Mouse (Mus musculus) kidney, adult 18-20 months (tissue): ENCODE measurements around the gene Phf21a.
"Not testable (repeated sequence)": the region's sequence is repeated elsewhere in the genome, so short reads cannot be mapped to it uniquely, and the experiment has no call there.

Experiments used
- DNase-seq: peaks from one replicate; pipeline ENCODE4 v3.0.0; 2021

The Phf21a gene

DNA sequence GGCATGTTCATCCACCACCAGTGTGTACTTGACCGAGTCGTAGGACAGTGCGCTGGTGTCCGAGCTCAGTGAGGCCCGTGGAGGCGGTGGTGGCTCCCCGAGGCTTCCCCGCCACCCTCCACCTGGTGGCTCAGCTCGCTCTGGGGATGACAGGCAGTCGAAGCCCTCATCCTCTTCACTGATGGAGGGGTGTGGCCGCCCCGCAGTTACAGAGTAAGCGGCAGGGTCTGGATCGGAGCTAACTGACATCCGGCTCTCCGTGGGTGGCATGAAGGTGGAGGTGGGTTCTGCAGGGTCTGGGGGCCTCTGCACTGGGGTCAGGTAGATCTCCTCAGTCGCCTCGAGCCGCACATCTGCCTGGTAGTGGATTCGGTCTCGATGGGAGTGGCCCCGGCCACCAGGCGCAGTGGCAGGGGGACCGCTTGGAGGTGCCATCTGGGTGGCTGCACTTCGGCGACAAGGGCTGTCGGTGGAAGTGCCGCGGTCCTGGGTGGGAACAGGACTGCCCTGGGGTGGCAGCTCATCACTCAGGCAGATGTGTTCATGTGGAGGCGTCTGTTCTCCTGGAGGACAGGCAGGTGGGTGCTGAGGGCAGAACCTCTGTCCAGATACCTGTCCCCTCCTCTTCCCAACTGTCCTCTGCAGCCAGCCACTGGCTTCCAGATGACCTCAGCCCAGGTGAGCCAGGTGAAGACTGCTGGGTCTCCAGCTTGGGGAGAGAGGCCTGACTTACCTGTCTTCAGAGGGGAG lies 294.1 kb downstream of the Phf21a start:
- no peak for DNase-seq

DNA sequence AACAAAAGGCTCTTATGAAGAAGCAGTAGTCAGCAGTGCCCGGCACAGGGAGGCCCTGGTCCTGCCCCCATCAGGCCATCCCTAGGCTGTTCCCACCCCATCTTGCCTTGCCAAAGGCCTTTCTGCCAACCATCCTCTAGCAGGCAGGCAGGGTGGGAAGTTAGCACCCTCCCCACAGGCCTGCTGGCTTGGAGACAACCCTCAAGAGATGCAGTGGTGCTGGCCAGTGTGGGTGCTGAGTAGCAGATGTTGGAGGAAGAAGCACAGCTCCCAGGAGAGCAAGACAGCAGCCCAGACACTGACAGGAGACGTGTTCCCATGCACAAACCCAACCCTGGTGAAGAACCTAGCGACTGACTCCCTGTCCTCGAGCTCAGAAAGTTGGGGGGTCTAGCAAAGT lies 294.7 kb downstream of the Phf21a start:
- no peak for DNase-seq

DNA sequence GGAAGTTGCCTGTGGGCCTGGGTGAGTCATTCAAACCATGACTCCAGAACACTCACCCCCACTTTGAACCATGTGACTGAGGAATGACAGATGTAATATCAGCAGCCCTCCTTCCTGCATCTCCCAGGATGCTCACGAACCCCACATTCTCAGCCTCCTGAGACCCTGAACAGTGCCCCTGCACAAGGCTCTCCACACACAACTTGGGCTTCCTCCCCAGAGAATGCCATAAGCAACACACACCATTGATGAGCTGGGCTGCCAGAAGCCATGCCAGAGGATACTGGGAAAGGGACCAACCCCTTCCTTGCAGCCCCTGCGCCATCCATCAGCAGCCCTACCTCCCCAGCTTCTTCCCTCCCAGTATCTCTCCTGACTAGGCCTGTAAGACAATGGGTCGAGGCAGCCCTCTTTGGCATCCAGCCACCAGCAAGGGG lies 295.2 kb downstream of the Phf21a start:
- DNase-seq, result no peak

DNA sequence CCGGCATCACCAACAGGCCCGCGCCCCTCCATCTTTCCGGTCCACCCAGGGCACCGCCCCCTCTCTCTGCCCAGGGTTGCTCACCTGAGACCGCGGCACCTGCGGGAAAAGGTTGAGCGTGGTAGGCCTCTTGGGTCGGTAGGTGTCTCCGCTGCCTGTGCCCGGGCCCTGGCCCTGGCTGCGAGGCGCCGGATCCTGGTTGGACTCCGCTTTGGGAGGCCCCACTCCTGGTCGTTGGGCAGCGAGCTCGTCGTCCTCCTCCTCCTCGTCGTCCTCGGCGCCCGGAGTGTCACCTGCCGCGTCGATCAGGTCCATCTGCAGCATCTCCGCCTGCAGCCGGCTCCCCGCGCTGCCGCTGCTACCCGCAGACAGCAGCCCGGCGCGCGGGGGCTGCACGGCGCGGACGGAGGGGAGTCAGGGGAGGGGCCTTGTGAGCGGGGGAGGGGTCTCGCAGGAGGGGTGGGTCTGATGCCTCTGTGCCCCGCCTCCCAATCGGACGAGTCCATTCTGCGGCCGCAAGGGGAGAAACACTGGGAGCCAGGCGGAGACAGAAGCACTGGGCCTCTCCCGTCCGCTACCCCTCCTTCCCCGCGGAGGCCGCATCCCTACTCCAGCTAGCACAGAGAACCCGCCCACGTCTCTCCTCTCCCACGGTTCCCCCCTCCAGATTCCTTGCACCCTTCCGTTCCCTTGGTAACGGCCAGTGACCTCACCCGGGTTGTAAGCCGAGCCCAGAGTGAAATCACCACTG lies 296.1 kb downstream of the Phf21a start:
- DNase-seq, result peak; percentile 81

DNA sequence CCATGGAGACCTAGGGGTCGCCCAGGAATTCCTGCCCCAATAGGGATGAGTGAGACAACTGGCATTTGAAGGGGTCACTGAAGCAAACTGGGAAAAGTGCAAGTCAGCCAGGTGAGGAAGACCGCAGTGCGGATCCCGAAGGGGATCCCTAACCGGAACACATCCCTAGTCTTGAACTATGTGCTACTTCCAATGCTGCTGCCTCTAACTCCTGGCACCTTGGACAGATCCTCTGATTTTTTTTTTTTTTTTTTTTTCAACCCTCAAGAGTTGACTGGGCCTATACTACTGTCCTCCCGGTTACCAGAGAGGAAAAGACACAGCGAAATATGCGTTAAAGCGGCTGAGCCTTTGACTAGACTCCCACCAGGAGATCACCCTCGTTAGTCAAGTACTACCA lies 296.7 kb downstream of the Phf21a start:
- DNase-seq, result no peak

DNA sequence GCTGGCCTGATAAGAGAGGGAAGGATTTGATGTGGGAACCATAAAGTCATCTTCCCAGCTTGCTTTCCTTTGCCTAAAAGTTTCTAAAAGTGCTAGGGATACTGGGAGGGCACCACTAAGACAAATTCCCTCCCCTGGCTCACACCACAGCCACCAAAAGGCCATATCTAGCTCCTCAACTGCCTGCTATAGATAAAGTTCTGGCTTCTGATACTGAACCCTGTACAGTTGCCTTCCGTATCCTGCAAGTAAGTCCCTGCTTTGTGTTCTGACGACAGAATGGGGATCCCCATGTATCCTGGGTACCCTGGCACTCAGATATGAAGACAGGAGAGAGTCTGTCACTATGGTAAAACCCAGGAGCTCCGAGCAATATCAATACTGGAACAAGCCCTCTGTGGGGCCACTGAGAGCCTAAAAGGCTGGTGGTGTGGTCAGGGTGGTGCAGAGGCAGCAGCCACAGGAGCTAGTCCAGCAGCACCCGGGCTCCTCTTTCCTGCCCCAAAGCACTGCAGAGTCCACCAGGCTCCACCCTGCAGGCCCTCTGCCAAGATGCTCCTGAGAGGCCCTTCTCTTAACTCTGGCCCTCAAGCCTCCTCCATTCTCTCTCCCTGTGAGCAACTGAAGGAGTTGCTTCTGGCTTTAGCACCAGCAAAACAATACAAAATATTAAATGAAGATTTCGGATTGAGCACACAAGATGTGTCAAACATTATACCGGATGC lies 297.5 kb downstream of the Phf21a start:
- peak; percentile 35 for DNase-seq

DNA sequence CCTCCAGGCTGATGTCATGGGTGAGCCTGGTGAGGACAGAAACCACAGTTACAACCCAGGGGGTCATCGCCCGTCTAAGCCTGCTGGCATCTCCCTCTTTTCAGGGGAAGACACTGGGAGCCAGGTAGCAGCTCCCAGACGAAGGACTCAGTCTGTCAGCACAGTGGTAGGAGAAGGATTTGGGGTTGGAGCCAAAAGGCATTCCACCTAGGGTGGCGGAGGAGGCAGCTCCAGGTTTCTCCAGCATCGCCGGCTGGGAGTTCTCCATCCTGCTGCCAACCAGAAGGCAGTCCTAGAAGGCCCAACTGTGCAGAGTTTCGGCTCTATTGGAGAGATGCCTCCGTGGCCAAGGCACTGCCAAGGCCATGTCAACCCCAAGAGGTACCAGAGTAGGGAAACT lies 298.2 kb downstream of the Phf21a start:
- DNase-seq, result no peak

DNA sequence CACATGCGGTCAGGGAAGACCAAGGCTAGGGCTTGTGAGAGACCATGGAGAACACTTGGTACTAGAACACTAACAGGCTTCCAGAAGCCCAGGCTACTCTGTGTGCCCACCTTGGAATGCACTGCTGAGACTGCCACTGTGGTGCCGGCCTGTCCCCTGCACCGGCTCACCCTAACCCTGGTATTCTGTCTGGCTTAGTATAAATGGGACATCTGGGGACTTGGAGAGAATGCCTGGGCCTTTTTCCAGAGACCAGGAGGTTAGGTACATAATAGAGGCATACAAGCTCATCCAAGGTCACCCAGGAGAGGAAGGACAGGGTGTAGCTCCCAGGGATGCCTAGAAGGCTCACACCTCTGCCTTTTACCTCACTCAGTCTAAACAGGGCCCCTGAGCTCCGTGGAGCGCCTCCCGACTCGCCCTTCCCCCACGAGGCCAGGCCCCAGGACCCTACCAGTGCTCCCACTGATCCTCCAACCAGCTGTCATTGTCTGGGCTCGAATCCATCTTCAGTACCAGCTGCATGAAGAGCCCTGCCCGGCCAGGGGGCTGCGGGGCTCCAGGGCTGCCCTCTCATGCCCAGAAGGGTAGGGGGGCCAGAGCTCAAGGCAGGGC lies 298.9 kb downstream of the Phf21a start:
- DNase-seq, result no peak

DNA sequence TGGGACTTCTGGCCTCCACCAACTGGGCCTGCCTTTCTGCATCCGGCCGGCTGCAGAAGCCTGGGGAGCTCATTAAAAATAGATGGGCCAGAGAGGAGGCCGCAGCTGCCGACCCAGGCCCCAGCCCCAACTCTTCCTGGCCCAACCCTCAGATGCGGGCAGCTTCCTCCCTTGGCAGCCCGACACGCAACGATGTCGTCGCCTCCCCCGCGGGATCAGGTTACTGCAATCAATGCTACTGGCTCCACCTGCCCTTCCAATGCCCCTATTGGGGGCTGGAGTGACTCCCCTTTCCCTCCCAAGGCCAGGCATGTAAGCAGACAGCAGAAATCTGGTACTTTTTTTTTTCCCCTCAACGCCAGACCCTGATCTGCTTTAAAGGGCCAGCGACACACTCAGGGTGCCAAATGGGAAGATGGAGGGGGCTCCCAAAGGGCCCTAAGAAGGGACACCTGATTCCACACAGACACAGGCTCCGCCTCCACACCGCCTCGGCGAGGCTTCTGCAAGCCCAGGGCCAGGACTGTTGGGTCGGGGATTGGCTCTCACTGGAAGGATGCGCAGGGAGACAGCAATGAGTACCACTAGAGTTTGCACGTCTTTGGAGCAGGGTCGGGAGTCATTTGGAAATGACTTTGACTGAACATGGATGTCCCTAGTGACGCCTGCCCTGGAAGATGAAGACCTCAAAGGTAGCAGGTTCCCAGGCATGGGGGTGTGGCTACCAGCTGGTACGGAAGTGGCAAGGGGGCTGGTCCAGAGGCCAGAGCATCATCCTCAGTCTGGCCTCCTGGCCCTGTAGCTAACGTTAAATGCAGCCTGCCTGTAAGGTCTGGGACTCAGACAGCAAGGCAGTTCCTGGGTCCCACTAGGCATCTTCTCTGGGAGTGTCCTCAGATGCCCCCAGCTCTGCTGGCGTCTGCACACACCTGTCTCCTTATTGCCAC lies 299.7 kb downstream of the Phf21a start:
- DNase-seq, result no peak

DNA sequence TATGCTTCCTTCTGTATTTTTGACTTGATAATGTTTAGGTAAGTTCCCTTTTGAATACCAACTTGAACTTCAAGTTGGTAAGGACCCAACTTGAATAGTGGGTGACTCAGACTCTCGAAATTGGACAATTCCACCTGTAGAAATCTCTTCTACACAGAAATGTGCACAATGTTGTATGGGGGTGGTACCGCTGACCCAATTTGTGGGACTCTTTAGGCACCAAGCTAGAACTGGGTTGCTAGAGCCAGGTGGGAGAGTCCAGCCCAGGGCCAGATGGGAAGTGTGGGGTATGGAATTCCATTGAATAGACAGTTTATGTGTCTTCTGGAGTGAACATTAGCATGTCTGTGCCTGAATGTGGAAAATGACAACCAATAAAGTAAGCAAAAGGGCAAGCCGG lies 302.6 kb downstream of the Phf21a start:
- DNase-seq, result no peak

DNA sequence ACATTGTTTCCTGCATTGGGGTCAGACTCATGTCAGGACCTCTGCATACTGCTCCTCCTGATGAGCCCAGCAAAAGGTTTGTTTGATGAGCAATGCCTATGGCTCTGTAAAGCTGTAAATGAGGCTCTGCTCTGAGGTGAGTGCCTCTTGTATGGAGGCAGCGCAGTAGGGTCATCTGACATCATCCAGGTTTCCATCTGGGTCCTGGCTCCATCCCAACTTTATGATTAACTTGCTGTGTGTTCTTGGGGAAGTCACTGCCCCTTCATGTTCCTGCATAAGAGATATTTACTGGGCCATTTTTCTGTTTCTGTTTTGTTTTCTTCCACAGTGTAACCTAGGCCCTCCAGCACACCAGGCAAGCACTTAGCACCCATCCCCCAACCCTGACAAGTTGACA lies 304.5 kb downstream of the Phf21a start:
- DNase-seq, result no peak

DNA sequence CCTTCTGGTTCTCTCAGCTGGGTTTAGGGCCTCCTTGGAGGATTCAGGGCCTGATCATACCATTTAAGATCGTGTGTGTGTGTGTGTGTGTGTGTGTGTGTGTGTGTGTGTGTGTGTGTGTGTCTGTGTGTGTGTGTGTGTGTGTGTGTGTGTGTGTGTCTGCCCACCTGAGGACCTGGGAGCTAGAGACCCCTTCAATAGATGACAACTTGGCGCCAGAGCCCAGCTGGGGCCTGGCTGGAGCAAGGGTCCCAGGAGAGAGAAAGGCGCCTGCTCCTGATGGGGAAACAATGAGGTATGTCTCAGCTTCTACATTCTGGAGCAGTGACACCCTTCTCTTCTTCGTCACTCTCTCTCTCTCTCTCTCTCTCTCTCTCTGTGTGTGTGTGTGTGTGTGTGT lies 307.0 kb downstream of the Phf21a start:
- not testable (repeated sequence) for DNase-seq

DNA sequence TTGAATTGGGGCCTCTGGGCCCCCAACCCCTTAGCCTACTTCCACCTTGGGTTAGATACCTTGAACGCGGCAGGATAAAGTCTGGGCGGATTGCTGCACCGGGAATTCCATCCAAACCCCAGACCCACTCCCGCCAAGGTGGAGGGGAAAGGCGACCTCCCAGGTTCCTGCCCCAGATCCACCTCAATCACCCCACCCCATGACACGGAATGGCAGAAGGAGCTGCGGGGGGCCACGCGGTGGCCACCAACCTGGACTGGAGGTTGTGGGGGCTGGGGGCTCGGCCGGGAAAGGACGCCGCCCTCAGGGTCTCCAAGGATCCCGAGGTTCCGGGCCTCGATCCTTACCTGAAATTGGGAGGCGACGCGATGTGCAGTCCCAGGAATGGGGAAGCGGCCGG lies 307.8 kb downstream of the Phf21a start:
- DNase-seq, result no peak

DNA sequence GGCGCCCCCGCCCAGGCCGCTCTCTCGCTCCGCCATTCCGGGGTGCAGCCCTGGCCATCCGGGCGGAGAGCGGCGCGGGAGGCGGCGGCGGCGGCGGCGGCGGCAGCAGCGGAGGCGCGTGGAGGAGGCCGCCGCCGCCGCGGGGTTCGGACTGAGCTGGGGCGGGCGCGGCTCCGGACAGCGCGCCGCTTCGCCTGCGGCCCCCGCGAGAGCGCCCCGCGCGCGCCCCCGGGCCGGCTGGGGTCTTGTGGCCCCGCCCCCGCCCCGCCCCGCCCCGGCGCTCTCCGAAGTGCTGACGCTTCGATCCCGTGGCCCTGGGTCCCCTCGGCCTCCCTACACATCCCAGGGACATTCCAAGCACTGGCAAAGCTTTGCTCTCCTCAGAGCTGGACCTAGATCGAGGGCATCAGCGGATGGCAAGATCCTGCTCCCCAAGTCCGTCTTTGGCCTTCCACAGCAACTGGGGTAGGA lies 308.2 kb downstream of the Phf21a start, which contains the start of gene Mapk8ip1:
TSS of gene Mapk8ip1 (minus strand) at position 173 of the 471 bp plus-strand sequence.
- no peak for DNase-seq

DNA sequence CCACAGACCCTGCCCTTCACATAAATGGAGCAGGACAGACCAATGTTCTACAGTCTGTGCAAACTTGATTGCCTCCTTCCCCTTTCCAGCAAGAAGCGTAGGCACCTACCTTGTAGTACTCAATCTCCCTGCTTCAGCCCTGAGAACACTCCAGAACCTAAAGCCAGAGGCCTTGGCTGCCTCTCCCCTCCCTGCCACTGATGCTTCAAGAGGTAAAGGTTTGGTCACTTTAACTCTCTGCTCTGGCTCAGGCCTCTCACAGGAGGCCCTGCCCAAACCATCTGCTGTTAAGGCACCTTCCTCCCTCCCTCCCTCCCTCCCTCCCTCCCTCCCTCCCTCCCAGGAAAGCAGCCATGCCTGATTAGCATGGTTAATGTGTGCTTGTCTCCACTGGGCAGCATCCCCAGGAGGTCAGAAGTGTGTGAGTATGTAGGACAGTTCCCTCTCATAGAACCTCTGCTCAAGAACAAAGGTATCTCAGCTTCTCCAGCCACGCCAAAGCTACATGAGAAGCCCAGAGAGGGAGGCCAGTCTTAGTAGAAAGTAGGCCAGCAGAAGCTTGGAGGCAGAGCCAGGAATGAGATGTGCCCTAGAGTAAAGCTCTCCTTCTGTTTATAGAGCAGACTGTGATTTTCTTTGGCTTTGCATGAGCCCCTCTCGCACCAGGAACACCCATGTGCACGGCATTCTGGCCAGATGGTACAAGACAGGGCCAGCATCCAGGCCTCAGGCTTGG lies 309.8 kb downstream of the Phf21a start:
- peak; percentile 43 for DNase-seq

DNA sequence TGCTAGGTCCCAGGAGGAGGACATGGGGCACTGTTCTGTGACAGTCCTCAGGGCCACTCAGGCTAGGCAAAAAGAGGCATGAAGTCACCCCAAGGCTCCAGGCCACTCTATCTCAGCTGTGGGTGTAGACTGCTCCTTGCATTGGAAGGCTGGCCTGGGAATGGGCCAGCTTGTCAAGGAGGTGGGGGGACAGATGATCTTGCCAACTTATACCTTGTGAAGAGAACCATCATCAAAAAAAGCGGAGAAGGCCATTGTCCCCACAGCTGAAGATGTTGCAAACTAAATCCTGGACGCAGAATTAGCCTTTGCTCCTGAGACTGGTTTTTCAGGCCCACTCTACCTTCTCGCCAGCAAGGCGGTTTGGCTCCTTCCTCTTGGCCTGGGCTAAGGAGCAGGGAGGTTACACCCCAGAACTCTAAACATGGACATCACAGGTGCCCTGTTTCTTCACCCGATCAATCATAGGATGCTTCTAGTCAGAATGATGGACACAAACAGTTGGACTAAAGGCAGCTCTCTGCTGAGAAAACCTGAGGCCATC lies 310.9 kb downstream of the Phf21a start:
- DNase-seq, result no peak

DNA sequence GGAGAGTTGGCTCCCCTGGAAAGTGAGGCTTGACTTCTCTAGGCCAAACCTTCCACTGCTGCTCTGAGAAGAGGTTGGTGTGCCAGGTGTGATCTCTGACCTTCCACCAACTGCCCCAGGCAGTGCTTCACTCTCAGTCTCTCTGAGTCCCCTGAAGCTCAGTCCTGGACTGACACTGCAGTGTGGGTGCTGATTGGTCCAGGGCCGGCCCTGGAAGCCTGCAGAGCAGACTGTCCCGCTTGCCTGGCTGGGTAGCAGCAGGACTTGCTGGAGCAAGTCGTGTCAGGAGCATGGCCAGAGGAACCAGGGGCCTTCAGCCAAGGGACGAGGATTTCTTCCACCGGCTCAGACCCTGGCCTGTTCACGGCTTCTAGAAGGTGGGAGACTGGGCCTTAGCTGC lies 311.8 kb downstream of the Phf21a start:
- DNase-seq, result no peak

DNA sequence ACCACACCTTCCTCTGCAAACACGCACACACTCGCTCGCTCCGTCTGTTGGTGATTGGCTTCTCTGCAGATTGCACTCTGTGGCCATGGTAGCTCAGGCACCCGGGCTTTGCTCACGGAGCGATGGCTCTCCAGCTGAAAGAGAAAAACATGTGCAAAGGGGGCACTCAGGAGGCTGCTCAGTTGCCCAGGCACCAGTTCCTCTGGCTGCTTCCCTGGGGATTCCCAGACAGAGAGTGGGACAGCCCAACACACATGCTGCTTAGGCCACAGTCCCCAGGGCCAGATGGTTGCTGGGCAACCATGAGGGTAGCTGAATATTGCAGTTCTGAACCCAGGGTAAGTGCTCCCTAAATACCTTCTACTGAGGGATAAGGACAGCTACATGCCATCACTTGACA lies 312.8 kb downstream of the Phf21a start:
- DNase-seq, result no peak

DNA sequence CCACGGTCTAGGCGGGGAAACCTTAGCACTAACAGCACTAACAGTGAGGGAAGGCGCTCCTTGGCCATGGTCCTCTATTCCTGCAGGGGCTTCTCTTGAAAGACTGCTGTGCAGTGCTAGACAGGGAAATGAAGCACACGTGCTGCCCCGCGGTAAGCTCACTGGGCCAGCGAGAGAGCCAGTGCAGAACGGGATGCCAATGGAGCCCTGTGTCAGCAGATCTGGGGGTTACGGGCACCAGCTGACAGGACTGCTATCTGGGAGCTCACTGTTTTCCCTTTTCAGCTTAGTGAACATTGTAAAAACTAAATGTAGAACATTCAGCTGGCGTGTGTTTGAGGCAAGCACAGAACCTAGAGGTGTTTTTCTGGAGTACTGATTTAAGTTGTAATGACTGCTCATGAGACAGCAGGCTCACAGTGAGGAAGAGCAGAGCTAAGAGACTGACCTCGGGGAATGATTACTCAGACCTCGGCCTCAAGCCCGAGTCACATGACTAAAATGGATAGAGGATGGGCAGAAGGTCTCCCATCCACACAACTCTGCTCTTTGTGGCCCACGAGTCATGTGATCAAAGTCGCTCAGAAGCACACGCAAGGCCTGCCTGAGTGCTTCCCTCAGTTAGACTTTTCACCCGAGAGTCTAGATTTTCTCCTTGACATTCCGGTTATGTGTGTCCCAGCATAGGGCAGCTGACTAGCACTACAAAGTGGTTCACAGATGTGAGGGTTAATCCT lies 315.6 kb downstream of the Phf21a start:
- DNase-seq, result peak; percentile 55

DNA sequence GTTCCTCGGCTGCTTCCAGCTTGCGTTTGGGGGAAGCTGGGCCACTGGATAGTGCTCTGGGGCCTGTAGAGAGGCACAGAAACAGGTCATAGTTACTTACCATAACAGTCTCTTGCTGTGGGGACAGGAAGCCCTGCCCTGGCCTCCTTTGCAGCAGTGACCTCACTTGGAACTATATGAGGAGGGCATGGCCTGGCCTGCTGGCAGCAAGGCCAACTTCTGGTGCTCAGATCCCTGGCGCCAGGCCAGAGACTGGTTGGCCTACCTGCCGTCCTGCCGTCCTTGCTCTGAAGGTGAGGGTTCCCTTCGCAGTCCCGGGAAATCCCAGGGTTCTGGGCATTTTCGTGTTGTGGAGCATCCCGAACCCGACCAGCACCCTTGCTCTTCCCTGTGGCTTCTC lies 318.8 kb downstream of the Phf21a start:
- DNase-seq, result peak; percentile 60
